Mouse (Mus musculus): Measurements from ENCODE around the gene Ccdc189. TPM values are rescaled to one million over a fixed set of nuclear protein-coding genes. Genes with fewer than 3 reads are reported as not detected.

Gene Ccdc189
- total RNA-seq, 2 experiments from 2014 or later = 9.5 to 11.3 TPM

Other genes starting within 250 kb of the Ccdc189 start
- gene Zfp768, start 243.0 kb downstream of the Ccdc189 start, total RNA-seq (2021) = 10 to 100 TPM; 10.9 to 13.0 TPM
- 1 to 10 TPM; 5.4 to 7.8 TPM for gene Zfp747, start 212.5 kb downstream of the Ccdc189 start, total RNA-seq (2021)
- gene 9130019O22Rik, start 201.4 kb downstream of the Ccdc189 start, total RNA-seq (2021) = 1 to 10 TPM; 2.7 to 2.8 TPM
- gene E430018J23Rik, start 195.0 kb downstream of the Ccdc189 start, total RNA-seq (2021) = 1 to 10 TPM; 6.2 to 6.8 TPM
- gene Zfp764, start 181.8 kb downstream of the Ccdc189 start, total RNA-seq (2021) = 1 to 10 TPM; 2.9 to 4.1 TPM
- 10 to 100 TPM; 11.4 to 11.7 TPM for gene Zfp688, start 166.5 kb downstream of the Ccdc189 start, total RNA-seq (2021)
- gene Zfp689, start 139.4 kb downstream of the Ccdc189 start, total RNA-seq (2021) = 1 to 10 TPM; 5.4 to 7.9 TPM
- gene Prr14, start 129.0 kb downstream of the Ccdc189 start, total RNA-seq (2021) = 10 to 100 TPM; 27.2 to 32.5 TPM
- gene Fbrs, start 109.4 kb downstream of the Ccdc189 start, total RNA-seq (2021) = 10 to 100 TPM; 52.9 to 66.0 TPM
- 100 to 1,000 TPM; 112 to 114 TPM for gene Srcap, start 76.6 kb downstream of the Ccdc189 start, total RNA-seq (2021)
- gene Gm42715, start 69.0 kb downstream of the Ccdc189 start, total RNA-seq (2021) = 10 to 100 TPM in 1 of 2 experiments, 1 to 10 TPM in 1; 10.0 to 14.0 TPM
- gene Tmem265, start 27.2 kb downstream of the Ccdc189 start, total RNA-seq (2021) = 1 to 10 TPM; 2.3 to 3.2 TPM
- 10 to 100 TPM; 71.5 to 75.9 TPM for gene Phkg2, start 15.3 kb downstream of the Ccdc189 start, total RNA-seq (2021)
- gene Rnf40, start 172 bp upstream of the Ccdc189 start, total RNA-seq (2021) = 10 to 100 TPM; 69.5 to 74.7 TPM
- 10 to 100 TPM; 24.1 to 25.7 TPM for gene Zfp629, start 27.2 kb upstream of the Ccdc189 start, total RNA-seq (2021)
- 10 to 100 TPM; 37.8 to 45.7 TPM for gene Bcl7c, start 120.3 kb upstream of the Ccdc189 start, total RNA-seq (2021)
- gene Ctf1, start 124.1 kb upstream of the Ccdc189 start, total RNA-seq (2021) = 1 to 10 TPM; 2.3 to 2.7 TPM
- gene Ctf2, start 143.6 kb upstream of the Ccdc189 start, total RNA-seq (2021) = not detected
- gene Fbxl19, start 155.9 kb upstream of the Ccdc189 start, total RNA-seq (2021) = 10 to 100 TPM; 89.1 to 89.8 TPM
- gene Orai3, start 181.2 kb upstream of the Ccdc189 start, total RNA-seq (2021) = 10 to 100 TPM; 19.8 to 22.5 TPM
- gene Setd1a, start 188.1 kb upstream of the Ccdc189 start, total RNA-seq (2021) = 10 to 100 TPM; 43.3 to 44.9 TPM
- gene Gm49388, start 197.0 kb upstream of the Ccdc189 start, total RNA-seq (2021) = 1 to 10 TPM; 1.7 TPM
- gene Hsd3b7, start 212.0 kb upstream of the Ccdc189 start, total RNA-seq (2021) = 1 to 10 TPM; 4.8 to 6.0 TPM
- 10 to 100 TPM; 50.3 to 55.3 TPM for gene Stx4a, start 235.7 kb upstream of the Ccdc189 start, total RNA-seq (2021)
- 100 to 1,000 TPM; 401 to 404 TPM for gene Stx1b, start 236.0 kb upstream of the Ccdc189 start, total RNA-seq (2021)